ENCODE assay signal across 10 mouse cellular contexts in genomic region chr15:25760304-25760703, GRCm38 (mm10).
DNase-seq lines count a peak whose midpoint lies in the region; ATAC-seq lines count a peak whose summit lies in the region.
"Had no signal": no experiment of that assay in that cellular context is flagged by ENCODE, and none has a peak within 500 bp of the region (broad histone marks: within the 10 kb centered on the region; RNA-seq: fewer than 3 reads in every experiment).

No protein-coding gene starts in this region.

- H3K27ac ChIP-seq in hindbrain, embryonic 12.5 days = peak overlapping the region; percentile 83
- no peak overlapping the region for H3K27ac ChIP-seq in kidney, embryonic 14.5 days (ENCODE audit: low read depth, low read length)
- H3K27ac ChIP-seq: kidney, postnatal 0 days; liver, embryonic 14.5 days had no signal

- no peak overlapping the region for H3K4me3 ChIP-seq in hindbrain, embryonic 12.5 days
- H3K4me3 ChIP-seq in kidney, embryonic 14.5 days (ENCODE audit: low read length) = no peak overlapping the region

- H3K36me3 ChIP-seq in hindbrain, embryonic 12.5 days = no peaks in the 10 kb centered on the region
- peaks cover 16% of the 10 kb centered on the region; the same call in 1 of the 2 replicates for H3K36me3 ChIP-seq in kidney, embryonic 14.5 days (ENCODE audit: control insufficient read depth, insufficient read depth, low read length)

- WGBS in hindbrain, embryonic 12.5 days = 54% methylated on average over 5 of the region's 5 CpGs
- 87% methylated on average over 5 of the region's 5 CpGs for WGBS in kidney, embryonic 14.5 days

- peak; percentile 58 for DNase-seq in layer of hippocampus, adult 11-12 months (ENCODE audit: low spot score)
- no peak for DNase-seq in layer of hippocampus, postnatal 25 days (ENCODE audit: extremely low spot score in 1 of 2, low spot score in 1 of 2)
- peak; percentile 45 for DNase-seq in lung, postnatal 25 days (ENCODE audit: low spot score)
- DNase-seq in right cerebral cortex, postnatal 10 days (ENCODE audit: low spot score in 2 of 2) = peak; percentile 72 to 81
- DNase-seq in heart, adult 11 months = no peak

- peak overlapping the region; percentile 42 for H3K4me2 ChIP-seq in hindbrain, embryonic 12.5 days (replicated peaks)
- H3K4me2 ChIP-seq in kidney, embryonic 14.5 days (replicated peaks; ENCODE audit: low read depth, low read length) = no peak overlapping the region

- no peaks in the 10 kb centered on the region for H3K27me3 ChIP-seq in hindbrain, embryonic 12.5 days
- H3K27me3 ChIP-seq in kidney, embryonic 14.5 days (ENCODE audit: control insufficient read depth, insufficient read depth, low read length) = no peaks in the 10 kb centered on the region

- no peak overlapping the region for H3K9ac ChIP-seq in hindbrain, embryonic 12.5 days
- H3K9ac ChIP-seq in kidney, embryonic 14.5 days (ENCODE audit: low read depth, low read length) = no peak overlapping the region
- H3K9ac ChIP-seq: liver, embryonic 14.5 days had no signal

- H3K9me3 ChIP-seq in hindbrain, embryonic 12.5 days (replicated peaks) = no peaks in the 10 kb centered on the region
- H3K9me3 ChIP-seq in kidney, embryonic 14.5 days (ENCODE audit: control insufficient read depth, low read length) = no peaks in the 10 kb centered on the region; the same call in 1 of the 2 replicates

- ATAC-seq in hindbrain, embryonic 12.5 days (ENCODE audit: low FRiP score) = no peak
- ATAC-seq in kidney, embryonic 14.5 days (ENCODE audit: low FRiP score, low TSS enrichment) = no peak
- ATAC-seq in megakaryocyte-erythroid progenitor cell, adult 5-6 weeks (replicated peaks; ENCODE audit: low FRiP score, low TSS enrichment, poor library complexity, severe bottlenecking) = no peak

- H3K4me1 ChIP-seq in hindbrain, embryonic 12.5 days = peaks cover 76% of the 10 kb centered on the region
- peaks cover 4% of the 10 kb centered on the region; the same call in 1 of the 2 replicates for H3K4me1 ChIP-seq in kidney, embryonic 14.5 days (ENCODE audit: control insufficient read depth, insufficient read depth, low read length)

Comparison
In these comparisons a context has a peak if more than half of its experiments do, and no peak if none do; other contexts are left out.
1. DNase-seq: peak in layer of hippocampus, adult 11-12 months (single experiment), lung, postnatal 25 days (single experiment) and right cerebral cortex, postnatal 10 days (2 of 2); none in layer of hippocampus, postnatal 25 days (0 of 2) and heart, adult 11 months (single experiment).